Mouse (Mus musculus) splenic B cell, adult 2 months (primary cell): ENCODE measurements around the gene Gm44596.
A peak's percentile ranks its signal among the peaks of the same experiment; 100 is the strongest.

Source experiments
- DNase-seq: peaks from one replicate; pipeline ENCODE4 v3.0.0-alpha.2; 2011; ENCODE audit warnings: low read depth, low spot score
- H3K27me3 ChIP-seq: 2 replicates; pipeline ENCODE4 v1.6.1; 2012; ENCODE audit warnings: mild to moderate bottlenecking, low read length, moderate library complexity, mixed read lengths; ENCODE audit not compliant: control insufficient read depth, poor library complexity, insufficient read depth, severe bottlenecking
- H3K36me3 ChIP-seq: 2 replicates; pipeline ENCODE4 v1.6.1; 2012; ENCODE audit warnings: mild to moderate bottlenecking, low read length, moderate library complexity, mixed read lengths; ENCODE audit not compliant: control insufficient read depth, poor library complexity, insufficient read depth, severe bottlenecking

The Gm44596 gene

GRCm38 (mm10) chr6:128375192-128375591 is at the start of gene Gm44596, which contains the start of gene Tex52:
Gm44596 (plus strand) TSS chr6:128375503.
Tex52 (plus strand) TSS chr6:128375456.
- DNase-seq: no peak
- Histone ChIP-seq H3K36me3 (no peaks in the 10 kb centered on the region), H3K27me3 (no peaks in the 10 kb centered on the region)

DNA sequence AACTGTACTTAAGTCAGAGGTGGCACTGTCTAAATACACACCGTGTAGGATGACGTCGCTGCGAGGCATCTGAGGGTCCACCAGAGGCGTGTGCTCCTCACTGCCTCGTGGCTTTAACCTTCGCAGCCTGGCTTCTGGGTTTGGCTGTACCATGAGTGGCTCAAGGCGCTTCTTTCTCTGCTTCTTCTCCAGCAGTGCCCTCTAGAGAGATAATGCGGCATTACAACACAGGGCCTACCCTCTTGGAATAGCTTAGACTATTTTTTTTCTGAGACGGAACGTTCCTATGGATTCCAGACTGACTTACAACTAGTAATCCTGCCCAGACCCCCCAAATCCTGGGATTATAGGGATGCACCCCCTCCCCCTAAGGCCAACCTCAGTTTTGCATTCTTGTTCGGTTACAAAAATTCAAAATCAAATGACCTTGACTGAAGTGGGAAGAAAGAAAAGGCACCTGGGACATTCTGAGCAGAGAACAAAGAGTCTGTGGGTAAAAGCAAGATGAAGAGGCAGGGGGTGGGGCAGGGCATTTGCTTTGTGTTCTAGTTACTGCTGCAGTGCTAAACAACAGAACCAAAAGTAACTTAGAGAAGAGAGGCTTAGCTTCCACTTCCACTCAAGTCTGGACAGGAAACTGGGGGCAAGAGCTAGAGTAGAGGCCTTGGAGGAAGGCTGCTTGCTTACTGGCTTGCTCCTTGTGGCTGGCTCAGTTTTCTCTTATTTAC is 40.7 kb upstream of the Gm44596 start:
- H3K36me3 ChIP-seq: 0 out of 2 replicates have a peak, but pooled peaks cover 1% of the 10 kb centered on the region
- peak; percentile 74 for DNase-seq

DNA sequence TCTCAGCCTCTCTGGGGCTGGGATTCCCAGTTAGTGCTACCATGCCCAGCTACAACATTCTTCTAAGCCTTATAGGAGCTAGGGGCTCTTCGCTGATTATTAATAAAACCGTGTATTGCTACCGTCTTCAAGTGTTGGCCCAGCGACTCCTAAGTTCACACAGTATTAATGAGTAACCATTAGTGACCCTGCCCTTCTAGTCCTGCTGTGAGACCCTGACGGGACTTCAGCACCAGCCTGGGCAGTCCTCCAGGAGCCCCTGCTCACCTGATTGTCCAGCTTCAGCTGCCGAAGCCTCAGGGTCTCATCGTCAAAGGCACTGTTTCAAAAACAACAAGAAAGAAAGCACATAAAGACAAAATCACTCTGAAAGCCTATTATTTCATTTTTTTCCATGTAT is 37.8 kb upstream of the Gm44596 start:
- DNase-seq: no peak
- Histone ChIP-seq H3K36me3 (0 out of 2 replicates have a peak, but pooled peaks cover 1% of the 10 kb centered on the region), H3K27me3 (no peaks in the 10 kb centered on the region)

More for the DNA sequence above, 40.7 kb upstream of the Gm44596 start:
- no peaks in the 10 kb centered on the region for H3K27me3 ChIP-seq

- no peaks in the 10 kb centered on the region for H3K27me3 ChIP-seq
- no peak for DNase-seq
- H3K36me3 ChIP-seq: no peaks in the 10 kb centered on the region
Measured at GRCm38 (mm10) chr6:128338876-128339275, 36.4 kb upstream of the Gm44596 start.

GRCm38 (mm10) chr6:128341956-128342723 is 33.2 kb upstream of the Gm44596 start:
- H3K36me3 ChIP-seq: no peaks in the 10 kb centered on the region
- no peak for DNase-seq
- no peaks in the 10 kb centered on the region for H3K27me3 ChIP-seq

GRCm38 (mm10) chr6:128345623-128346022 is 29.7 kb upstream of the Gm44596 start:
- no peak for DNase-seq
- Histone ChIP-seq H3K36me3 (no peaks in the 10 kb centered on the region; the same call in 1 of the 2 replicates), H3K27me3 (no peaks in the 10 kb centered on the region)

DNA sequence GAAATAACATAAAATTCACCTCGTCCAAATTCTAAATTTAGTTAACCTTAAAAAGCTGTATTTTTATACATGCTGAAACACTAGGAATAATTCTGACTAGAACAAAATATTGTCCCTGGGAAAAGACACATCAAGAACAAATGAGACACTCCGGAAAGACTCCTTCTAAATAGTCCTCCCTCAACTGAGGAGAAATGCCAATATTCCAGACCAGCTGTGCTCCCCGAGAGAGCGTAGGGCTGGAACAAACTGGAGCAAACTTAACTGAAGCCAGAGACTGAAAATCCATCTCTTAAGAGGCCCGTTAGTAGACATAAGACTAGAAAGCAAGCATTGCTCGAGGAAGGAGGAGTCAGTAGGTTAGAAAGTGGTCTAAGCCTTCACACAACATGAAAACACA is 28.5 kb upstream of the Gm44596 start:
- Histone ChIP-seq H3K27me3 (no peaks in the 10 kb centered on the region), H3K36me3 (no peaks in the 10 kb centered on the region; the same call in 1 of the 2 replicates)
- no peak for DNase-seq

DNA sequence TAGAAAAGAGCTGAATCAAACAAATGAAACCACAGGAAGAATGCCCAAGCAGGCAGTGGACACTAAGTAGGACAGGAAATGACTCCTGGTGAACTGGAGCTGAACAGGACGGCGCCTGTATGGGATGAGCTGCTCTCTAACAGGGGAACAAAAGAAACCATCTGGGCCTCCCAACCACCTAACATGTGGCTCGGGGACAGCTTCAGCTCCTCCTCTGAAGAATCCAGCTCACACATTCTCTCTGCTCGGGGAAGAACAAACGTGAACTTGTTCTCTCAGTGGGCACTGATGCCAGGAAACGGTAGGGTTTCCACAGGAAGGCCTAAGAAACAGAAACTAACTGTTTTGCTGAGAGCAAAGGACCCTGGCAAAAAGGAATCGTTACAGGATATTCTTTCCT is 25.6 kb upstream of the Gm44596 start:
- no peaks in the 10 kb centered on the region; the same call in 1 of the 2 replicates for H3K36me3 ChIP-seq
- no peaks in the 10 kb centered on the region for H3K27me3 ChIP-seq
- no peak for DNase-seq

- DNase-seq: no peak
Measured at GRCm38 (mm10) chr6:128354140-128354539, 21.2 kb upstream of the Gm44596 start.

DNA sequence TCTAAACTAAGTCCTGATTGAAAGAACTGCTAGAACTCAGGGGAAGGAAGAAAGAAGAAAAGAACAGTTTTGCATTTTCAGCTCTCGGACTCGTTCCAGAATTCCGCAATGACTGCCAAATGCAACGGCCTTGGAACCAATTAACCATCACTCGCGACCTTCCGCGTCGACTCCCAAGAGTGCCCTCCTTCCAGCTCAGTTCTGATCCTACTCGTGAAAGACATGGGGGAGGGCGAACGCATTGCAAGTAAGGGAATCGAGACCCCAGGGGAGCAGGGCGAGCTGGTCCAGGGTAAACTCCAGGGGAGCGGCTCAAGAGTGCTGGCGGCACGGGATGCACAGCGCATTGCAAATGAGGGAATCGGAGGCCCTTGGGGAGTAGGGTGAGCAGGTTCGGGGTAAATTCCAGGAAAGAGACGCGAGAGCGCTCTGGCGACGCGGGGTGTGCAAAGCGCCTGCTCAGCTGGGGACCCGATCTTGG is 20.1 kb upstream of the Gm44596 start:
- Histone ChIP-seq H3K36me3 (no peaks in the 10 kb centered on the region), H3K27me3 (no peaks in the 10 kb centered on the region)
- DNase-seq: no peak

More at GRCm38 (mm10) chr6:128354140-128354539, 21.2 kb upstream of the Gm44596 start:
- H3K27me3 ChIP-seq: no peaks in the 10 kb centered on the region
- H3K36me3 ChIP-seq: no peaks in the 10 kb centered on the region; the same call in 1 of the 2 replicates

DNA sequence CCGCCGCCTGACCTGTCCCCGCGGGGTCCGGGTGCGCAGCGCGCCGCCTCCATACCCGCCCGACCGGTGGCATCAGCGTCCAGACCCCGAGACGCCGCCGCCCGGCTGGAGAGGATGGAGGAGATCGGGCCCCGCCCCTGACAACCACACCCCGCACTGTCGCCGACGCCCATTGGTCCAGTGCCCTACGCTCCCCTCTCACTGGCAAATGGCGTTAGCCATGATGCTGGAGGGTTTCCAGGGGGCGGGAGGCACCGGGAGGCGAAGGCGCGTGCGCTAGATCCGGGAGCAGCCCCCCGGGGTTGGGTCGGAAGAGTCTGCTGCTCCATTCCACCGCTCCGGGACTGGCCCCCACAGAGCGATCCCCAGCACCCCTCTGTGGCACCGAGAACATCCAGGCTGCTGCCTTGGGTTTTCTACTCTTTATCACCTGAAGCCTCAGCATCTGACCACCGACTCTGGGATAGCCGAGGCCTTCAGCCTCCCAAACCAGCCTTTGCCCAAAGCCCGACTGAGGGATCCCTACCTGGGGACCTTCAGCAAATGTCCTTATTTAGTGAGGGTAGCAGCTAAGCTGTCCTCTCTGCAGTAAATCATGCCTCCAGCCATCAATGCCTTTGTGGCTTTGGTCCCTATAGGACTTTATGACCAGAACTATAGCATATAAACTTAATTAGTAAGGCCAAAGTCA is 19.4 kb upstream of the Gm44596 start, which contains the start of gene Tulp3:
TSS of gene Tulp3 (minus strand) at position 126 of the 691 bp plus-strand sequence.
- DNase-seq: peak; percentile 91
- Histone ChIP-seq H3K27me3 (no peaks in the 10 kb centered on the region; the same call in 1 of the 2 replicates), H3K36me3 (no peaks in the 10 kb centered on the region)

GRCm38 (mm10) chr6:128358999-128359398 is 16.3 kb upstream of the Gm44596 start:
- DNase-seq: peak; percentile 72
- H3K27me3 ChIP-seq: no peaks in the 10 kb centered on the region; the same call in 1 of the 2 replicates
- no peaks in the 10 kb centered on the region for H3K36me3 ChIP-seq

GRCm38 (mm10) chr6:128361901-128362300 is 13.4 kb upstream of the Gm44596 start:
- Histone ChIP-seq H3K36me3 (no peaks in the 10 kb centered on the region), H3K27me3 (no peaks in the 10 kb centered on the region; the same call in 1 of the 2 replicates)
- no peak for DNase-seq

DNA sequence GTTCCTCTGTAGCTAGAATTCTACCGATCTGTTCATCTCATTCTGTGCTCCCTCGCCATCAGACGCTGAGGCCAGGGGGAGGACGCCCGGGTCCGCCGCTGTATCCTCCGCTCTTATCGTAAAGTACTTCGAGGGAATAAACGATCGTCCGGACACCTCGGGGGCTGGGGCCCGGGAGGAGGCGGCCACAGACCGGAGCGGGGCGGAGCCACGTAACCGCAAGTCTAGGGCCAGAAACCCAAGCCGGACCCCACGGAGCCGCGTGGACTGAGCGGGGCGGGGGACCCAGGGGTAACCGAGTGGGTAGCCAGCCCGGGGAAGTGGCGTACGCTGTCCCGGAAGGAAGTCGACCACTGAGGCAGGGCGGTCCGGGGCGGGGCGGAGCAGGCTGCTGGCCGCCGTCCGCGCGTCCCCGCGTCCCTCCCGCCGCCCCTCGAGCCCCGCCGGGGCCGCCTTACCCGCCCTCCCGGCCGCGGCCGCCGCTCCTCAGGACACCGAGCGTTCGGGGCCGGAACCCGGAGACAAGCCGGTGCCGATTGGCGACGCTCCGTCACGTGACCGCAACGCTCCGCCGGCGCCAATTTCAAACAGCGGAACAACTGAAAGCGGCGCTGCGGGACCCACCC is 12.8 kb upstream of the Gm44596 start, which contains the start of the genes Rhno1 and Foxm1:
TSS of gene Rhno1 (minus strand) at position 531 of the 626 bp plus-strand sequence.
TSS of gene Foxm1 (plus strand) at position 587 of the 626 bp plus-strand sequence.
- no peaks in the 10 kb centered on the region for H3K36me3 ChIP-seq
- DNase-seq: peak; percentile 87
- H3K27me3 ChIP-seq: no peaks in the 10 kb centered on the region; the same call in 1 of the 2 replicates
